Mouse (Mus musculus): ENCODE results near the gene Bcl2l12.

DNA sequence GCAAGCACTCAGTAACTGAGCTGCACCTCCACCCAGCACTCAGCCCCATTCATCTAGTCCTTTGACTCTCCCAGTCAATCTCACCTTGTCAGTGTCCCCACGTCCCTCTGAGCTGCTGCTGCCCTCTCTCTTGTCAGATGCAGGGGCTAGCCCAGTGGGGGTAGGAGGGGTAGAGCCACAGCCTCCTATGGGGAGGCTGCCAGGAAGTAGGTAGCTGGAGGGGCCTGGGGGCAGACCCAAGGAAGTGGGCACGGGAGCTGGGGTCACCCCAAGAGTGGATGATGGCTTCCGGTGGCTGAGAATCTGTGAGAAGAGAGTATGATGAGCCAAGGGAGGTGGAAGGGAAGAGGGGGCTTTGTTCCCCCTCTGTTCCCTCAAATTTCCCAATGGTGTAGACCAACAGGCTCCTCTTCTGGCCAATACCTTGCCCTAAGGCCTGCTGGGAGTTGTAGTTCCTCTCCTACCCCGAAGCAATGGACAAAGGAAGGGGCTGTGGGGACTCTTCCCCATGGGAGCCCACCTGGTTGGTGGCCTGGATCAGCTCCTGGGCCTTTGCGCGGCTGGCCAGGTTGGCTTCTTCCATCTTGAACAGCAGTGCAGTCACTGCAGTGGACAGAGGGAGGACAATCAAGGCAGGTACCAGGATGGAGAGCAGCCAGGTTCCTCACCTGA, 6.9 kb upstream of the Bcl2l12 start:
- TF ChIP-seq CTCF (IDR thresholded peaks at IDR 0.05; ENCODE audit: low read depth, low read length) (no peak), POLR2A (IDR thresholded peaks at IDR 0.05; ENCODE audit: borderline replicate concordance, low read depth, low read length) (no peak)

All from bone marrow macrophage, adult 2 months (primary cell).